Mouse (Mus musculus) ZHBTc4 (cell line): Measurements from ENCODE around the gene Esrrb.

ENCODE experiments used
- DNase-seq: peaks from one replicate; pipeline ENCODE4 v3.0.0-alpha.2; 2011; ENCODE audit warnings: low read depth, low spot score

Gene Esrrb

GRCm38 (mm10) chr12:86360696-86361631 lies at the start of gene Esrrb:
Gene Esrrb, plus strand, starts transcription at chr12:86361117.
- DNase-seq = peak; percentile 21

GRCm38 (mm10) chr12:86320629-86321028 lies 40.3 kb upstream of the Esrrb start:
- no peak for DNase-seq

DNA sequence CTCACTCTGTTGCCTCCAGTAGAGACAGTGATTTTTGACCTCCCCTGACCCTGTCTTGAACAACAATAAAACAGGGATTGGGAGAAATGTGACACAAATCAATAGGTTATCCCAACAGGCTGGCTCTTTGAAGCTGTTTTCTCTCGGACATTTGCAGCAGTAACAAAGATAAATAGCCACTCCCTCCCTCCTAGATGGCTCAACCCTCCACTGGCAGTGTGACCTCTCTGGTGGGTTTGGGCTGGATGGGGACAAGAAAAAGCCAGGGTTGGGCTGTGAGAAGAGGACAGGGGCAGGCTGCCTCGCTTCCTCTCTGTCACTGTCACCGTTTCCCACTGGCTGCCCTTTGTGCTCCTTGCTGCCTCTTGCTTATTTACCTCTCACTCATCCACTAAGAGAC lies 36.6 kb upstream of the Esrrb start:
- DNase-seq = peak; percentile 50

GRCm38 (mm10) chr12:86329813-86330212 lies 31.1 kb upstream of the Esrrb start:
- no peak for DNase-seq

- no peak for DNase-seq
These were observed 30.2 kb upstream of the Esrrb start for GRCm38 (mm10) chr12:86330684-86331083.

DNA sequence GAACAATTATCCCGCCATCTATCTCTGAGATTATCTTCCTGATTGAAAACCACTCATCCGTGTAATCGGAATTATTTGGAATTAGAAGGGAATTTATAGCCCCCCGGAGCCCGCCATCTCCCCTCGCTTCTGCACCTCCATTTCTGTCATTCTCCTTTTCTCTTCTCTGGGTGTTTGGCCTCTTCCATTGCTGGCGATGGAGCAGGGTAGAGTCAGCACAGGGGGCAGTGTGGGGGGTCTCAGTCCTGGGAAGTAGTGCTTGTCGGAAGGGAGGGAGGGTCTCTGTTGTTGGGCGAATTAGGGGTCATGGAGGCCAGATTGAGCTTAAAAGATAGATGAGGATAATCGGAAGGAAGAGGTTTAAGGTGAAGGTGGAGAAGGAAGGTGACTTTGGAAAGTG lies 29.7 kb upstream of the Esrrb start:
- no peak for DNase-seq

DNA sequence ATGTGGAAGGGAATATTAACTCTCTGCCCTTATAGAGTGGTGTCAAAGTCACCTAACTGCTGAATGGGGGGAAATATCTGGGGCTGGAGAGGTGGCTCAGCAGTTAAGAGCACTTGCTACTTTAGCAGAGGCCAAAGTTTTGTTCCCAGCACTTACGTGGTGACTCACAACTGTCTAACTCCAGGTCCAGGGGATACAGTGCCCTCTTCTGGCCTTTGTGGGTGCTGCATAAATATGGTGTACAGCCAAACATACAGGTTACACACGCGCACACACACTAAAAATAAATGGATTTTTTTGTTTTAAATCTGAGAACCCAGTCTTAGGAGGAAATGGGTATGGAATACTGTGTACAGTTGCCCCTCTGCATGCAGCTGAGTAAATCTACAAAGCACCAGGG lies 24.7 kb upstream of the Esrrb start:
- peak; percentile 69 for DNase-seq

DNA sequence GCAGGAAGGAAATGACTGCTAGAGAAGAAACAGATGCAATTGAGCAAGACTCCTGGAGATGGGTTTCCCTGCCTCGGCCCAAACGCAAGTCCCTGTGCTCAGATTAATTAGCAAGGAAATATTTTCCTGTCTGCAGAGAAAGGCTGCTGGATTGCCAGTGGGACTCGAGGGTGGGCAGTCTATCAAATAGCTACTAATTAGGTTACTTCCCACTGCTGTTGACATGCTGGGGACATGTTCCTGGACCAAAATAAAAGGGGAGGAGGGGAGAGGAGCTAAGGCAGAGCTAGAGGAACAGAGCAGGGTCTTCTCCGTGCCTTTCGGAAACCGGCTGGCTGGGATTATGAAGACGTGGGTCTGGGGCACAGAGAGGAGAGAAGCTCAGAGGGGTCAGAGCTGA lies 24.0 kb upstream of the Esrrb start:
- DNase-seq = no peak

GRCm38 (mm10) chr12:86349477-86349876 lies 11.4 kb upstream of the Esrrb start:
- no peak for DNase-seq

GRCm38 (mm10) chr12:86359406-86359805 lies 1.5 kb upstream of the Esrrb start:
- DNase-seq = no peak

DNA sequence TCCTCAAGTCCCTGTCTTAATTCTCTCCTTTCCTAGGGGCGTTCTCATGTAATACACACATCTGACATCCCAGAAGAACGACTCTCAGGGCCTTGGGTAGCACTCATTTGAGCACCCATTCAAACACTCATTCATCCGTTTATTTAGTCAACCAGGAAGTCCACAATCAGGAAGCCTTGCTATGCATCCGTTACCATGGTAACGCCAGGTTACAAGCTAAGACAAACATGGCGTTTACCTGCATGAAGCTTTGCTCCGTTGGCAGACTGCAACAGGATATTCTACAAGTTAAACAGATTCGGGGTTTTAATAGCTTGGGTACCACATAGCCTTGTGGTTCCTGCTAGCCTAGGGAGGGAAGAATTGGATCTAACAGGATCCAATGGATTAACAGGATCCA lies 1.0 kb upstream of the Esrrb start:
- peak; percentile 45 for DNase-seq

DNA sequence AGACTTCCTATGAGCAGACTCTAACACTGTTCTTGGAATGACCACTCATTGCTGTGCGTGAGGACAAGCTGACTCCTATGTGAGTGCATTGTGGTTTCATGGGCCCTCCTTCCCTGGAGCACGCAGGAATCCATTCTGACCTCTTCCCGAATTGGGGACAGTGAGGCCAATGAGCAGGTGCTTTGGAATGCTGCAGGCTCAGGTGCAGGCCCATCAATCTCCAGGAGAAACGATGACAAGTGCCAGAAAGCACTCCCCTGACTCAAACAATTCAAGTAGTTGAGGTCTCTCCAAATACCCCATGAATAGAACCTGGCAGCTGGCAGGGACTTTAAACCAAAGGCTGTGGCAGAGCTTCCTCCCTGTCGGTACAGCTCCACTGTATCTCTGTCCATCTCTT lies 3.4 kb downstream of the Esrrb start:
- no peak for DNase-seq

DNA sequence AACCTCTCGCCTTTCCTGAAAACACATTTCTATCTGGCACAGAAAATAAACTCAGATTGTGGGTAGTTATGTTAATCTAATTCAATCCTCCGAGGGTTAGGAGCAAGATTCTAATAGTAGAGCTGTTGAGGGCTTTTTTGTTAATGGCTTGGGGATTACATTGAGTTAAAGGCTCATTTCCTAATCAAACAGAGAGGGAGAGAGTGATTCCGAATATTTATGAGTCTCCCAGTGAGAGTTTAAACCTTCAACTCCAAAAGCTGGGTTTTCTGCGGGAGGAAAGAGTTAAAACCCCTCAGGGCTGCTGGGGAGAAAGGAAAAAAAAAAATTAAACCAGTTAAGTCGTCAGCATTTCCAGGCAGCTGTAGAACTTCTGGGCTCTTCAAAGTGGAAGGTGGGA lies 3.8 kb downstream of the Esrrb start:
- no peak for DNase-seq

DNA sequence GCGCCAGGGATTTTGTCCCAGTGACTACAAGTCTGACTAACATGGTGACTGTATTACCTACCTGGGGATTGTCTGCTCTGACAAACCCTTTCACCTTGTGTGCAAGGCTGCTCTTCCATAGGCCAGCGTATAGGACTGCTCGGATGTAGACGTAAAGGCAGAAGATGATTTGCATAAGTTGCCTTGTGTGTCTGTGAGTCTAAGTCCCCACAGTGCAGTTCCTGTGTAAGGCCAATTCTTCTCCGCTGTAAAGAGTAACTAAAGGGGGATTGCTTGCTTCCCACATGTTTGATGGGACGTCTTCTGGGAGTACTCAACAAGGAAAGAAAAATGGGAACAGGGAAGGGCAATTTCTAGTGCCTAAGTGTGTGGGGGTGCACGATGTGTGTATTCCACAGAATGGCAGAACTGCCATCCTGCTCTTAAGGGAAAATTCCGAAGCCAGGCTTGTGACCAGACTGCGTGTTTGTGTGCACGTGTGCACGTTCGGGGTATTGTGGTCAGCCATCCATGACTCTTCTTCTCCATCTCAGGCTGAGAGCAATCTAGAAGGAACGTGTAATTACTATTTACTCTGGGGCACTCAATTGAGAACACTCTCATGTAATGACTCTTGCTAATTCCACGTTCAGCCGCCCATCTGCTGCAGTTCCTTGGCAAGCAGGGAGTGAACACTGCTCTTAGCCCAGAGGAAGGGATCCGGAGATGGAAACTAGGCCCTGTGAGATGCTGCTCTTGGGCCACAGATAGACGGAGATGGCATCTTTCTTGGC lies 9.9 kb downstream of the Esrrb start:
- DNase-seq = no peak

- no peak for DNase-seq
These were observed 13.4 kb downstream of the Esrrb start for GRCm38 (mm10) chr12:86374286-86374685.

- DNase-seq = no peak
These were observed 18.8 kb downstream of the Esrrb start for GRCm38 (mm10) chr12:86379672-86380213.

GRCm38 (mm10) chr12:86383803-86384202 lies 22.9 kb downstream of the Esrrb start:
- no peak for DNase-seq

DNA sequence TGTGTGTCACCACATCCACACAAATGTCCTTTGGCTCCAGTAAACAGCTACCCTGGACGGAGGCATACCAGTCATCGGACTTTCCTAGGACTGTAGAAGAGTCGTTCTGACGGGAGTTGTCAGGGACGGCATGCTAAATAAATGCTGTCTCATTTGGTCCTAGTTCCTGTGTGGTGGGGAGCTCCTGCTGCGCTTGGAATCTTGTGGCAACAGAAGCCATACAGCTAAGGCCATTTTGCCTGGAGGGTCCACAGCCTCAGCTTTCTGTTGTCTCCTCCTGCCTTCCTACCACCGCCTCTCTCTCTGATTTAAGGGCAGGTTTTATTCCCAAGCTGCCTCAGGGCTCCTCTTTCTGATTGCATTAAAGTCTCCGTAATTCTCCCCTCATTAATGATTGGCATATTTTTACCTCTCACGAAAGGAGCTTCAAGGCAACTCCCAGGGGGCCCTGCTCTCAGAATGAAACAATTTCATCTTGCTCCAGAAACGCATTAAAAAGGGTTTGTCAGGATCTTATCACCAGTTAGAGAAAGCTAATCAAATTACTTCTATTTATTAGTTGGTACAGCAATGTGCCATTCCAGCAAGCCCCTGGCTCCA lies 26.9 kb downstream of the Esrrb start:
- DNase-seq = peak; percentile 55

GRCm38 (mm10) chr12:86394773-86395172 lies 33.9 kb downstream of the Esrrb start:
- no peak for DNase-seq

DNA sequence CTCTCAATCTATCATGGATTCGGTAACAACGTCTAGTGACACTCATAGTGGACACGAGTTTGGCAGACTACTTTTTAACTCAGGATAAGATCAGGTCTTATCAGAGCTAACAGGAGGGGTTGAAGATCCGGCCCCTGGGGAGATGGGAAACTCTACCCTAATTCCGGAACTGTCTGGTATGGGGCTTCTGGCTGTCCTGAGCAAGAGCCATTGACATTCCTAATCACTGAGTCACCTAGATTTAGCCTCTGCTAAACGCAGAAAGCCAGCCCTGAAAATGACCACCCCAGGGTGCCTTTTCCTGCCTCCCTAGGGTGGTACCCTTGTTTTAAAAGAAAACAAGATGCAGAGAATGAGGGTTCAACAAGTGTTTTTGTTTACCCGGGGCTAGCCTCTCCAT lies 34.4 kb downstream of the Esrrb start:
- peak; percentile 80 for DNase-seq

- DNase-seq = no peak
These were observed 37.8 kb downstream of the Esrrb start for GRCm38 (mm10) chr12:86398762-86399161.

DNA sequence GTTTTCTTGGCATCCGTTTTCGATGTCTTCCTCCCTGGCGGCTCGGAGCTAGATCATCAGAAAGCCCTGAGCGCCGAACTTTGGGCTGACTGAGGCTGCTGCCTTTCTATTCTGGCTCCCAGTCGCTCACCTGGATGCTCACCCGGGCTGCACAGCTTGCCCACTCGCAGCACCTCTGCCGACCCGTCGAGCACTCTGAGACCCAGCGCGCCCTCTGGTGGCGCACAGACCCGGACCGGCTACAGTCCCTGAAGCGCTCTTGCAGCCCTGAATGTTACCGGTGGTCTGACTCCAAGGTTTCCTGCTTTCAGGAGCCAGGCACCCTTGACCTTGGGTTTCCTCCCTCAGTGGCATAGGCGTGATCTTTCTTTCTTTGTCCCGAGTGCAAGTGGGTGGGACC lies 41.8 kb downstream of the Esrrb start:
- DNase-seq = peak; percentile 94
